Mouse (Mus musculus) intestine, embryonic 15.5 days (tissue): ENCODE measurements around the gene Cntn1. TPM values are rescaled to one million over a fixed set of nuclear protein-coding genes. Genes with fewer than 3 reads are reported as not detected.

Experiments used
- ATAC-seq: fragments of 200-750 bp; cut with Nextera tagmentation; 2 replicates; pipeline ENCODE4 v1.8.0; 2017; ENCODE audit warnings: moderate TSS enrichment, moderate library complexity
- H3K27ac ChIP-seq: fragments of 300-500 bp; sonication (generic); 2 replicates; pipeline ENCODE4 v1.5.1; 2015; ENCODE audit warnings: mild to moderate bottlenecking, inconsistent platforms
- H3K27me3 ChIP-seq: fragments of 300-500 bp; sonication (generic); replicated peaks from 2 replicates; pipeline ENCODE4 v1.6.1; 2015; ENCODE audit warnings: inconsistent platforms
- H3K36me3 ChIP-seq: fragments of 300-500 bp; sonication (generic); 2 replicates; pipeline ENCODE4 v1.6.1; 2015; ENCODE audit warnings: inconsistent platforms
- H3K4me1 ChIP-seq: fragments of 300-500 bp; sonication (generic); replicated peaks from 2 replicates; pipeline ENCODE4 v1.6.1; 2015; ENCODE audit warnings: inconsistent platforms
- H3K4me2 ChIP-seq: fragments of 300-500 bp; sonication (generic); replicated peaks from 2 replicates; pipeline ENCODE4 v1.6.1; 2015; ENCODE audit warnings: mild to moderate bottlenecking, inconsistent platforms
- H3K4me3 ChIP-seq: fragments of 300-500 bp; sonication (generic); replicated peaks from 2 replicates; pipeline ENCODE4 v1.5.1; 2015; ENCODE audit warnings: inconsistent platforms
- H3K9ac ChIP-seq: fragments of 300-500 bp; sonication (generic); 2 replicates; pipeline ENCODE4 v1.6.1; 2015; ENCODE audit warnings: inconsistent platforms
- H3K9me3 ChIP-seq: fragments of 300-500 bp; sonication (generic); 2 replicates; pipeline ENCODE4 v1.6.1; 2016; ENCODE audit warnings: inconsistent platforms
- WGBS: fragments of 180-500 bp; shearing (Covaris S2); methylation state at CpG from one replicate; pipeline ENCODE4 v1.1.7; 2015; 5-methylcytosine and 5-hydroxymethylcytosine counted together
- polyA plus RNA-seq: library from polyadenylated mRNA; unstranded; fragments of >200 nt; fragmentation: Nextera tagmentation; extraction: Ambion mirVana; gene quantifications from 2 replicates; pipeline ENCODE4 v1.2.1, GENCODE M21; 2015

The Cntn1 gene
- polyA plus RNA-seq, 1 experiment from 2014 or later, result 1.8 TPM

DNA sequence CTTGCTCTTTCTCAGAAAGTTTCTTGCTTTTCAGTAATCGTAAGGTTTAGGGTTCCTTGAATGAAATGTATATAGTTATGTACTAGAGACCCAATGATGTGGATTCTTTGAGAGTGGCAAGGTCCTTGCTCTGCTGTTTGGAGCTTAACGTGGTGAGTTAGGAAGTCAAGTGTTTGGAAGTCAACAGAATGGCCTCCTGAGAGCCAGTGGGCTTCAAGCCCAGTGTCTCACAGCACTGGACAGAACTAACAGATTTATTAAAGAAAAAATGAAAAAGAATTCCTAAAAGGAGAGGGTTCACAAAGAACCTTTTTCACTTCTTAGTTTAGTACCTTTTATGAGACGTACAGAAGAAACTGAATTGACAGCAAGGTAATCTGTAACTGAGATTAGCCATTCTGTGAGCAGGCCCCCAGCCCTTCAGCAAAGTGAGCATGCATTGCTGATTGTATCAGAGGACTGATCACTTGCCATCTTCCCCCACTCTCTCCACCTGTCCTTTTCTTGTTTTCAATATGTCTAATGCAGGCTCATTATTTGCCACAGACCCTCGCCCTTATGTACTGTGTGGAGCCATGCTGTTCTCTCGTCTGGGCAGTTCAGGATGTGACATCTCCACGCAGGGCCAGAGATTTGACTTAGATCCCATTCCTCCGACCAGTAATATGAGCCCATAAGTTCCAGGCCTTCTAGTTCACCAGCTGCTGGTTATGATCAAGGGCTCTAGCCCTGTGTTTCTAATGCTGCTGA is 159.7 kb downstream of the Cntn1 start:
- Histone ChIP-seq H3K4me2 (no peak overlapping the region), H3K4me1 (no peaks in the 10 kb centered on the region), H3K4me3 (no peak overlapping the region), H3K36me3 (no peaks in the 10 kb centered on the region), H3K27me3 (no peaks in the 10 kb centered on the region), H3K9ac (no peak overlapping the region), H3K9me3 (no peaks in the 10 kb centered on the region), H3K27ac (no peak overlapping the region)
- WGBS, result 85% methylated on average over 7 of the region's 7 CpGs
- ATAC-seq, result no peak

DNA sequence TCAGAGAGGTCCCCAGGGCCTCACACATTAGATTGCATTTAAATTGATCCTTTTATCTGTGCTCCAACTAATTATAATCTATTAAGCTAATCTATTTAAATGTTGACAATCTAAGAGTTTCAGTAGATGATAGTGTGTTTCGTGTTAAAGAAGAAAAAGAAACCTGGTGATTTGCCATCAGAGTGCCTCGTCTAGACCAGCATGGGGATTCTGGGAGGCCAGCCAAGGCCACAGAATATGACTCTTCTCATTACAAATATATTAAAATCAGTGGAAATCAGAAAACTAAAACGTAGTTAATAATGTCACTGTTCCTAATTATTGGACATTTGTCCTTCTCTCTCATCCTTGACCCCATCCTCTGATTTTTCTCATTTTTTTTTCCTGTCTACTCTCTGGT is 164.9 kb downstream of the Cntn1 start:
- Histone ChIP-seq H3K9me3 (no peaks in the 10 kb centered on the region), H3K27ac (no peak overlapping the region), H3K36me3 (no peaks in the 10 kb centered on the region), H3K4me3 (no peak overlapping the region), H3K4me1 (no peaks in the 10 kb centered on the region), H3K27me3 (no peaks in the 10 kb centered on the region), H3K4me2 (no peak overlapping the region), H3K9ac (no peak overlapping the region)
- ATAC-seq, result no peak
- WGBS, result 64% methylated on average over 3 of the region's 3 CpGs

DNA sequence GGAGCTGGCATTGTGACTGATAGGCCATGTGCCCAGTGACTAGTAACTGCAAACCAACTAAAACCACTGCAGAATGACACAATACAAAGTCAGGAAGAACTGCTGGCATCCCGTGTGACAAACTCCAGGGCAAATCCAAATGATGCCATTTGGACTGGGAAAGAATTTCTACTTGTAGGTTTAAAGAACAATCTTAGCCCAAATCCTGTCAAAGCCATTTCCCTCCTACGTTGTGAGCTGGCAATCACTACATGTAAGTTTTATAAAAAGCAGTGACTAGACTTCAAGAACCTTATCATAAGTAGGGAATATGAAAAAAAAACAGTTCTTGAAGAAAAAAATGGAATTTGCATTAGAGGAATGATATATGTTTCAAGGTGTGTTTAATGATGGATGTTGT is 170.5 kb downstream of the Cntn1 start:
- H3K9ac ChIP-seq, result no peak overlapping the region
- no peaks in the 10 kb centered on the region for H3K9me3 ChIP-seq
- no peaks in the 10 kb centered on the region for H3K4me1 ChIP-seq
- H3K4me2 ChIP-seq, result no peak overlapping the region
- H3K27ac ChIP-seq, result no peak overlapping the region
- WGBS, result 73% methylated on average over 2 of the region's 2 CpGs
- no peak for ATAC-seq
- no peaks in the 10 kb centered on the region for H3K27me3 ChIP-seq
- no peak overlapping the region for H3K4me3 ChIP-seq
- H3K36me3 ChIP-seq, result no peaks in the 10 kb centered on the region

DNA sequence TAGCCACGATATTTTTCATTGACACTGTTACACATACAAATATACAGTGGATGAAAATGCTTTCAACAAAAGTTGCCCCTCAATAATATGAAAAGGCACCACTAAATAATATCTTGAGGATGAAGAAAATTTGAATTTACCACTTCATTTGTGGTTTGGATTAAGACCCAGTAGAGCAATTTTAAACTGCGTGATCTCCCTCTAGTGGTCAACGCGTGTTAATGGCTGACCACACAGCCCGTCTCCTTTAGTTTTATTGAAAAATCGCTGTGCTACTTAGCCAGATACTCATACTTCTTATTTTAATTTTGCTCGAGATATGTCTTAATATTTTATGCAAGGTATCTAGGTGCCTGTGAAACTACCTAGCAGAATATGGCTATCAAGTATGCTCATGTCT is 180.4 kb downstream of the Cntn1 start:
- H3K9me3 ChIP-seq, result no peaks in the 10 kb centered on the region
- 17% methylated on average over 7 of the region's 7 CpGs for WGBS

DNA sequence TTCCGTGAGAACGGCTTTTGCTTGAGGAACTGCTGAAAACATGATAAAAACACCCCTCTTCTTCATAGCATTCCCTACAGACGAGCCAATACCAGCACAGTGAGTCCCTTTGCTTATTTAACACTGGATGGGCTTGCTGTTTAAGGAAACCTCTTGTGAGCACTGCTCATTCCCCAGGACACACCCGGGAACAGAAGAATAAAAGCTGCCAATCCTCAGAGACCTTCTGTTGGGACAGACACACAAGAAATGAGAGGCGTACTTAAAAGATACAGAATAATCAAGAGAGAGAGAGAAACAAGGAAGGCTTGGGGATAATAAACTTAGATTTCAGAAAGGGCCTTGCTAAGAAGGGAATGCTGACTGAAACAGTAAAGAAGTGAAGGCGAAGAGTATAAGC is 184.9 kb downstream of the Cntn1 start:
- ATAC-seq, result no peak
- 74% methylated on average over 6 of the region's 6 CpGs for WGBS
- no peaks in the 10 kb centered on the region for H3K4me1 ChIP-seq

More for the DNA sequence above, 180.4 kb downstream of the Cntn1 start:
- no peaks in the 10 kb centered on the region for H3K36me3 ChIP-seq
- H3K27ac ChIP-seq, result no peak overlapping the region
- no peak overlapping the region for H3K9ac ChIP-seq
- no peaks in the 10 kb centered on the region for H3K4me1 ChIP-seq
- no peak for ATAC-seq
- H3K4me2 ChIP-seq, result no peak overlapping the region
- H3K27me3 ChIP-seq, result no peaks in the 10 kb centered on the region
- H3K4me3 ChIP-seq, result no peak overlapping the region

DNA sequence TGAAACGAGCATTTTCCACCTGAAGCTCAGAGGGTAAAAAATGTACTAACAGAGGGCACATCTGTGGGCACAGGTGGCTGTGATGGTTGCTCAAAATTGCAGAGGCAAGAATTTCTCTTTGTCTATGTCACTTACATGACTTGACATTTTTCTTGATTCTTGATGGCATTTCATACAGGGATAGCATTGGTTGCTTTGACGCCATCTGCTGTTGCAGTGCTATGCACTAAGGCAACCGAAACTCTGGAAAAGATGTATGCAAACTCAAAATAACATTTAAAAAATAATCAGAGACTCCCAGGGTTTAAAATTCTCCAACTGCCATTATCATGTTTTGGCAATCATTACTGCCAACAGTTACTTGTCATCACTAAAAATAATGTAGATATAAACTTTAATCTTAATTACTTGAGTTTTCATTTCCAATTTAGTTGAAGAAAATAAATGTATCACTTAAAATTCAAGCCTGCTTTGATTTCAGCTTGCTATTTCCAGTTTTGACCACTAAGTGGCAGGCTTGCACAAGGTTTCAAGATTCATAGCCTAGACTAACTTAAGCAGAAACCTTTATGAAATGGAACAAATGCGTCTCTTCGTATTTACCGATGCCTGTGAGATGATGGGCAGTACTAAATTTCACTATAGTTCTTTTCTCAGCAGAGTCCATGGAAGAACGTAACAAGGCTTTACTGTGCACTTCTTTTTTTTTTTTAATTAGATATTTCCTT is 214.2 kb downstream of the Cntn1 start:
- ATAC-seq, result no peak
- H3K4me3 ChIP-seq, result no peak overlapping the region
- H3K9me3 ChIP-seq, result no peaks in the 10 kb centered on the region
- no peaks in the 10 kb centered on the region for H3K27me3 ChIP-seq
- H3K36me3 ChIP-seq, result no peaks in the 10 kb centered on the region
- H3K4me2 ChIP-seq, result no peak overlapping the region
- H3K4me1 ChIP-seq, result no peaks in the 10 kb centered on the region
- WGBS, result 28% methylated on average over 7 of the region's 7 CpGs
- H3K9ac ChIP-seq, result no peak overlapping the region
- no peak overlapping the region for H3K27ac ChIP-seq

More for the DNA sequence above, 184.9 kb downstream of the Cntn1 start:
- no peaks in the 10 kb centered on the region for H3K36me3 ChIP-seq
- H3K9me3 ChIP-seq, result no peaks in the 10 kb centered on the region
- no peak overlapping the region for H3K9ac ChIP-seq
- H3K27me3 ChIP-seq, result no peaks in the 10 kb centered on the region
- H3K4me3 ChIP-seq, result no peak overlapping the region
- H3K4me2 ChIP-seq, result no peak overlapping the region
- H3K27ac ChIP-seq, result no peak overlapping the region

DNA sequence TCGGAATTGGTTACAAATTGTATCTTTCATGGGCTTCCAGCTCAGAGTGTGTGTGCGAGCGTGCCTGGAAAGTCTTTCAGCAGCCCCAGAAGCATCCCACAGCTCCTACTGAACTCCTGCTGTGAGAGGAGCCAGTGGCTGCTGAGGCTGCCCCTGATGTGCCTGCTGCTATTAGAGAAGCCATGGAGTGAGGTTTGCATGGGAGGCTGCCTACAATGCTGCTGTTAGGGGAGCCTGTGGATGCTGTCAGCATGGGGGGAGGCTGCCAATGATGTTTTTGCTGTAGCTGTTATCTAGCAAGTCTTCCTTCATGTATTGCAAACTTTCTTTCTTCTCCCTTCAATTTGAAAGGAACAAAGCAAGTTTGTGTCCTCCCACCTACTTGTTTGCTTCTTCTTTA is 217.4 kb downstream of the Cntn1 start:
- H3K36me3 ChIP-seq, result no peaks in the 10 kb centered on the region

DNA sequence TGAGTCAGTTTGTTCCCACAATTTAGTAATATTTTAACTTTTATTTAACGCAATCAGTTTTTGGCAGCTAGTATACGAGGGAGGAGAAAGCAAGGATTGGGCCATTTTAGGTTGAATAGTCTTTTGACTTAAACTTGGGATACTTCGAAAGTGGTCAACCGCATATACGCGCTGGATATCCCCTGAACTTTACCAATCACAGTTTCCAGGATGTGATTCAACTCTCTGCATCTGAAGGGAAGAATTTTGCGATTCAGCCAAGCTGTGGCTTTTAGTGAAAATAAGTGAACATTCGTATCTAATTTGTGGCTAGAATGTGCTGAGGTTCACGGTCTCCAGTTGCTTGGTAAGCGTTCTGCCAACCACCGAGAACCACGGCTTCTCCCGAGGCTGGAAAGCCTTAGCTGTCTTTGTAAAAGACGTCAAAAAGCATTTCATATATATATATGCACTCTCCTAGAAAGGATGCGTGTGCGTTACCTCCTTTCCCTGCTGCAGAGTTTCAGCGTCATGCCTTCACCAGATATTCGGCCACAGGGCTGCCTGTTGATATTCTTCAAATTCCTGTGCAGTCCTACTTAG is 217.9 kb downstream of the Cntn1 start:
- ATAC-seq, result no peak
- Histone ChIP-seq H3K27ac (no peak overlapping the region), H3K9me3 (no peaks in the 10 kb centered on the region), H3K4me3 (no peak overlapping the region), H3K4me2 (no peak overlapping the region), H3K4me1 (no peaks in the 10 kb centered on the region), H3K36me3 (no peaks in the 10 kb centered on the region), H3K27me3 (no peaks in the 10 kb centered on the region), H3K9ac (no peak overlapping the region)
- WGBS, result 86% methylated on average over 18 of the region's 18 CpGs

More for the DNA sequence above, 217.4 kb downstream of the Cntn1 start:
- Histone ChIP-seq H3K27me3 (no peaks in the 10 kb centered on the region), H3K4me3 (no peak overlapping the region), H3K9ac (no peak overlapping the region), H3K9me3 (no peaks in the 10 kb centered on the region), H3K27ac (no peak overlapping the region), H3K4me2 (no peak overlapping the region), H3K4me1 (no peaks in the 10 kb centered on the region)
- ATAC-seq, result no peak
- WGBS, result 60% methylated on average over 3 of the region's 3 CpGs

DNA sequence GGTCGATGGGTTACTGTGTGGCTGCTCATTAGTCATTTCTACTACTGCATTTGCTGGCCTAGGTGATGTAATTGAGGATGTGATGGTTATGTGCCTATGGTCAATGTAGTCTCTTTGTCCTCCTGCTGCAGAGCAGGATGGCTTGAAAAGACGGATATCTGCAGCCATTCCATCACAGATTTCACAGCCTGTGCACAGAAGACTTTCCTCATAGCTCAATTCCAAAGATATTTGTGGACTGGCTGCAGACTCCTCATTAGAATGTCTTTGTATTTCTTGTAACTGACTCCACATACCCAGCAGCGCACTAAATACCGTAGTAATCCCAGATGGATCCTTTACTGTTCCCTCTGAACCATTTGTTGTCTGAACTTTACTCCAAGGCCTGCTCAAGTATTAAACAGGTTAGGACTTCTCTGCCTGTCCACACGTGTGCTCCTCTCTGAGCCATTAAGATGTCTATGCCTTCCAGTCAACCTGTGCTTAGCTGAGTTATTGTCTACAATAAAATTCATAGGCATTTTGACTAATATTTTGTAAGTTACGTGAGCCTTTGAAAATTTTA is 220.9 kb downstream of the Cntn1 start:
- no peak for ATAC-seq
- Histone ChIP-seq H3K4me3 (no peak overlapping the region), H3K36me3 (no peaks in the 10 kb centered on the region), H3K9ac (no peak overlapping the region), H3K4me2 (no peak overlapping the region), H3K4me1 (no peaks in the 10 kb centered on the region), H3K27ac (no peak overlapping the region), H3K27me3 (no peaks in the 10 kb centered on the region), H3K9me3 (no peaks in the 10 kb centered on the region)
- 81% methylated on average over 6 of the region's 6 CpGs for WGBS

DNA sequence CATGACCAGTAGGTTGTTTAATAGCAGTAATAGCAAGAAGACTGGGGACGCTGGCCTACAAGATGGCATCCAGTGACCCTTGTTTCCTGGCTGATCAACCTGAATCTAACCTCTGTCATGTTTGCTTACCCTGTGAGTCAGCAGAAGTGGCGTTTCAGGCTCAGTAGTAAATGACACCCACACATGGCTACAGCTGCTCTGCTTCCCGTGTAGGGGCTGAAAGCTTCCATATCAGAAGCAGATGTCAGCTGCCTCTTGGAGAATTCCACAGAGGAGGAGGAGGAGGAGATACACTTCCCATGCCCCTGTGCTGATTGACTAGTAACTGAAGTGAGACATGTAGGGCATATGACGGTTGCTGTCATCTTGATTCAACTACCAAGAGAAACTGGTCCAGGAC is 225.9 kb downstream of the Cntn1 start:
- no peak for ATAC-seq
- Histone ChIP-seq H3K4me1 (no peaks in the 10 kb centered on the region), H3K36me3 (no peaks in the 10 kb centered on the region), H3K27me3 (no peaks in the 10 kb centered on the region), H3K9ac (no peak overlapping the region), H3K27ac (no peak overlapping the region), H3K9me3 (no peaks in the 10 kb centered on the region), H3K4me3 (no peak overlapping the region), H3K4me2 (no peak overlapping the region)
- 44% methylated on average over 4 of the region's 4 CpGs for WGBS

DNA sequence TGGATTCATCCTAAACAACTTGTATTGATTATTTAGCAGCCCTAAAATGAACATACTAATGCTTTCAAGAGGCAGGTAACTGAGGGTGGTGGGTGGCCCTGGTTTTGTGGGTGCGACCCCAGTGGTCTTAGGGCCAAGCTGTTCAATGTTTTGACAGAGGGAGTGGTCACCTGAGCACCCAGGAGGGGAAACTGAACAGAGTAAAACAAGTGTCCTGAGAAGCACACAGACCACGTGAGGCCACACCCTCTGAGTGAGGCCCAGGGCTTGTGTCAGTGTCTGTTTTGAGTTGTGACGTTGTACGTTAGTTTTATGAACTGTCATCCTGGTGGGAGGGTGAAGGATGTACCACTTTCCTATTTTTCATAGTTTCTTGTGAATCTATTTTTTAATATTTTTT is 227.0 kb downstream of the Cntn1 start:
- H3K9me3 ChIP-seq, result no peaks in the 10 kb centered on the region
- no peak overlapping the region for H3K4me2 ChIP-seq
- WGBS, result 81% methylated on average over 4 of the region's 4 CpGs
- H3K9ac ChIP-seq, result no peak overlapping the region
- H3K27ac ChIP-seq, result no peak overlapping the region
- H3K4me1 ChIP-seq, result no peaks in the 10 kb centered on the region
- ATAC-seq, result no peak
- H3K4me3 ChIP-seq, result no peak overlapping the region
- no peaks in the 10 kb centered on the region for H3K27me3 ChIP-seq
- no peaks in the 10 kb centered on the region for H3K36me3 ChIP-seq

DNA sequence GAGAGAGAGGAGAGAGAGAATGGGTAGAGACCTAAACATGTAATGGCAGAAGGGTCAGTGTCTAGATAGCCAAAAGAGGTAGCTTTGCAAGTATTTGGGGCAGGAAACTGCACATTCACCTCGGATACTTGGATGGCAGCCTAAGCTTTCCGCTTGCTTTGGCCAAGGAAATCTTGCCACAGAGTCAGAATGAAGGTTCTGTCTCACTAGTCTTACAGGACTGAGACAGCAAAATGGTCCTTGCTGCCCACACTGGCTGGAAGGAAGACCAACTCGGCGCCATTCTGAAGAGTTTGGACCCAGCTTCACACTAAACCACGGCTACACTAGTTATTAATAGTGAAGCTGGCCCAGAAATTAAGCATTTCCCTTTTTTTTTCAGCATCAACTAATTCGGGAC is 230.0 kb downstream of the Cntn1 start:
- Histone ChIP-seq H3K4me2 (no peak overlapping the region), H3K9ac (no peak overlapping the region), H3K4me1 (no peaks in the 10 kb centered on the region), H3K9me3 (no peaks in the 10 kb centered on the region), H3K27ac (no peak overlapping the region), H3K4me3 (no peak overlapping the region), H3K36me3 (no peaks in the 10 kb centered on the region), H3K27me3 (no peaks in the 10 kb centered on the region)
- ATAC-seq, result no peak
- WGBS, result 83% methylated on average over 6 of the region's 6 CpGs
